Mouse (Mus musculus): ENCODE results near the gene Dysf.

Dysf gene

DNA sequence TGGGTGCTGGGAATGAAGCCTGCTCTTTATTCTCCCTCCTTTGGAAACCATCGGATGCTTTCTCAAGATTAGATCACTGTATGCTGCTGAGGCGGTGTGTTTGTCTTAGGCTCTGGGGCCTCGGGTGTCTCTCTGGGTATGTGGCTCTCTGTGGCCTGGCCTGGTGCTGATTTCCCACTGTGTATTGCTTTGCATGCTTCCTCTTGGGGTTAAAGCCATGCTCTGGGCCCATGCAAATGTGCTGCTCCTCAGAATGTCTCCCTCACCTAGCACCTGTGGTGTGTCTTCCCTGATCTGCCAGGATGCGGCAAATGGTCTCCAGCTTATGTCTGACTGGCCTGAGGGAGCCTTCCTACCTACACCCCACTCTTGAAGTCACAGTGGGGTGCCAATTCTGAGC, 41.8 kb downstream of the Dysf start:
- no peak for DNase-seq (ENCODE audit: low read depth, low spot score)

DNA sequence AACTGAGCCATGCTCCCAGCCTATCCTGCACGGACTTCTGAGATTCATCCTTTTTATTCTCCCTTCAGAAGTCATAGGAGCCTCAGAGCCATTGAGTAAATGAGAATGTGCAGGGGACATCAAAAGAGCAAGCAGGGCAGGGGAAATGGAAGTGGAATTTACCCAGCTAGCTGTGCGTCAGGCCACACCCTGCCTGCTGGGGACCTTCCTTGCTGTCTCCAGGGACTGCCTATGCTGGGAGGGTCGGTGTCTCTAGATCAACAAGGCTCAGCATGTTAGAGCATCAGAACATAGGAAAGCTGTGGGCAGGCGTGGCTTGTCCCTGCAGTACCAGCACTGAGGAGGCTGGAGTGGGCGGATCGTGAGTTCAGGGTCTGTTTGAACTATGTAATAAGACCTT, 42.6 kb downstream of the Dysf start:
- no peak for DNase-seq (ENCODE audit: low read depth, low spot score)

DNA sequence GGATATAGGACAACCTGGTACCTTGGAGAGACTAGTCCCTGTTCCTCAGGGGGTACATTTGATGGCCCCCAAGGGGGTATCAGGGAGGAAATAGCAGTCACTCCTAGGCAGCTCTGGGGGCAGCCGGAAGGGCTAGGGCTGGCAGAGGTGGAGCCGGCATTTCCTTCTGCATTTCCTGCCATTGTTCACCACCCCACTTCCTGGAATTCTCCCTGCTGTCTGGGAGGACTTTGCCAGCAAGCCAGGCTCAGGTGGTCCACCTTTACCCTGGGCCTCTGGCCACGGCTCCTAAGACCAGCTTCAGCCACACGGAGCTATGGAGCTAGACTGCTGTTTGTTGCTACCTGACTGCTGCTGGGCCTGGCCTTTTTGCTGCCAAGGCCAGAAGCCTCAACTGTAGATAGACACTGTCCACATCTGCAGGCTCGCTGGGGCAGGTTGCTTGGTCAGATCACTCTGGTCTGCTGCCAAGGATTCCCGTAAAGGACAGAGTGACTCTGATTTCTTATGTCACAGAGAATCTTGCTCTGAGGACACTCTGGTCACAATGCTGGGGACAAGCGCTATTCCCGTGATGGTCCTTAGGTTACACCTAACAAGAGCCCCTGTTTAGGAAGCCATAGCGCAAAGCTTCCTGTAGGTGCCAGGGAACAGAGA, 45.6 kb downstream of the Dysf start:
- DNase-seq (ENCODE audit: low read depth, low spot score), result no peak

DNA sequence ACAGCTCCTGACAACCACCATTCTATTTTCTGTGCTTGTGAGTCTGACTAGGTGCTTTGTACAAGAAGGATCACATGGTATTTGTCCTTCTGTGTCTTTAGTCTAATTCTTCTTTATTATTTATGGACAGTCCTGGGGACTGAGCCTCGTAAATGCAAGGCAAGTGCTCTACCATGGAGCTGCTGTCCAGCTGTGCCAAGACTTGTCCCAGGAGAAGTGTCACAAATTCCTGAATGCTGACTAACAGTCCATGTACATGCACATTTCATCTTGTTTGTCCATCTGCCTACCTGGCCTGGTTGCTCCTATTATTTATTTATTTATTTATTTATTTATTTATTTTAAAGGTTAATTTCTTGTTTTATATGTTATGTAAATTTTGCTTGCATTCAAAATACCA, 47.2 kb downstream of the Dysf start:
- no peak for DNase-seq (ENCODE audit: low read depth, low spot score)

DNA sequence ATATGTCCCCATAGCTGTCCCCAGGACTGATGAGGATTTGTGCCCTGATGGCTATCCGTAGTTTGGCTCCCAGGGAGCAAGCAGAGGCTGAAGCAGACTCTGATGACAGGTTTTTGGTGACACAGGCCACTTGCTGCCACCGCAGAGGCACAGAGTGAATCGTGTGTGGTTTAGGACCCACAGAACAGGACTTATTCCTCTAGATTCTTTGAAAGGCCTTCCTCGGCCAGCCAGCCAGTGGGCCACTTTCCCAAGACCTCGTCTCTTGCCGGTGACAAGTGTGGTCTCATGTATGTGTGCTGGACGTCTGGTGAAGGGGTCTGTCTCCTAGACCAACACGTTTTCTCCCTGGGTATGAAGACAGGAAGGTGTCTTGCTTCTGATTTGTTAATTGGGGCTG, 48.8 kb downstream of the Dysf start:
- no peak for DNase-seq (ENCODE audit: low read depth, low spot score)

DNA sequence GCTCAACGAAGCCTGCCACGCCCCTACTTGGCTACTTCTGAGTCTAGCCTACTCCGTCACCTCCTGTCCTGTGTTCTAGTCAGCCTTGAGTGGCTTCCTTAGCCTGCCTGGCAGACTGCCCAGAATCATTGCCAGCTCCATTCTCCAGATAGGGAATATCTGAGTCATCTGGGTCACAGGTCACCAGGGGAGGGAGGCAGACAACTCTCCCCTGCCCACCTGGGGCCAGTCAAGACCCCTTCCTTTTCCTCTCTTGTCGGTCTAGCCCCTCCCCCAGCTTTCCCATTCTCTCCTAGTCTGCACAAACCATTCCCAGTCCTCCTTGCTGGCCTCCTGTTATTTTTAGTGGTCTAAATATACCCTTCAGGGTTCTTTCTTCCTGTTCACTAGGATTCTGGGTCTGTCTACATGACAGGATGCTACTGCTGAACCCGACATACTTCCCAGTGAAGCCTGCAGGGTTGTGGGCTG, 50.3 kb downstream of the Dysf start:
- DNase-seq (ENCODE audit: low read depth, low spot score), result no peak

DNA sequence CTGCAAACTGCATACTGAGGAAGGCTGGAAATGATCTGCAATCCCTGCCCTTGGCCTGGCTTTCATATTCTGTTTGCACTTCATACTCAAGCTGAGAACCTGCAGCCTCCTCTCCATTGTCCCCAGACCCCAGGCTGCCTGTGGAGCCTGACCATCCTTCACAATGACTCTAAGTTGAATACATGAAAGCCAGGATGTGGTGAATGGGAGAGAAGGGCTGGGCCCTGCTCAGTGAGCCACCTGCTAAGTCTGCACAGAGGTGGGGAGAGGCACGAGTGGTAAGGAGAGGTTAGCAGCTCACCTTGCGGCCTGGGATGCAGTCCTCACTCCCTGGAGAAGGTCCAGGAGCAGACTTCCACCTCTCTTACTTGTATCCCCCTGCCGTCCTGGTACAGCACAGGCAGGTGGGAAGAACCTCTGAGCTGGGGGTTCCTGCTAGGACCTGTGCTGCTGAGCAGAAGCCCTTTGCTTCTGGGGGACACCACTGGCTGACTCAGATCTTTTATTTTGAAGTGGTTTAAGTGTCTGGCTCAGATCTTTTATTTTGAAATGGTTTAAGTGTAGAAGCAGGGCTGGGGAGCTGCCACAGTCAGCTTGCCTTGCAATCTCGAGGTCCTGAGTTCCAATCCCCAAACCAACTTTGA, 51.5 kb downstream of the Dysf start:
- no peak for DNase-seq (ENCODE audit: low read depth, low spot score)

DNA sequence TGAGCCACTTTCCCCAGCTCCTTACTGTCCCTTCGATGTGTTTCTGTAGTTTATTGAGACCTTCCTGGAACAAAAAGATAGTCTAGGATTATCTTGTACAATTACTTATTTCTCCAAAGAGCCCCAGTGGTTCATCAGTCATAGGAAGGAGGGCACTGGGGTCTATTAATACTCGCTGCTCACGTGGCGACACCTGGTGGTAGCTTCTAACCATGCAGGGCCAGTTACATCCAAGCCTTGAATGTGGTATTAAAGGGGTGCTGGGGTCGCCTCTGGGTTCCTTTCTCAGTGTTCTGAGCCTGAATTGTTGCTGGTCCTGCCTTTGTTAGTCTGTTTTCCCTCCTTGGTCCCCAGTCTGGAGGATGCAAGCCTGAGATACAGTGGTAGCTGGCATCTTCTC, 52.9 kb downstream of the Dysf start:
- peak; percentile 34 for DNase-seq (ENCODE audit: low read depth, low spot score)

DNA sequence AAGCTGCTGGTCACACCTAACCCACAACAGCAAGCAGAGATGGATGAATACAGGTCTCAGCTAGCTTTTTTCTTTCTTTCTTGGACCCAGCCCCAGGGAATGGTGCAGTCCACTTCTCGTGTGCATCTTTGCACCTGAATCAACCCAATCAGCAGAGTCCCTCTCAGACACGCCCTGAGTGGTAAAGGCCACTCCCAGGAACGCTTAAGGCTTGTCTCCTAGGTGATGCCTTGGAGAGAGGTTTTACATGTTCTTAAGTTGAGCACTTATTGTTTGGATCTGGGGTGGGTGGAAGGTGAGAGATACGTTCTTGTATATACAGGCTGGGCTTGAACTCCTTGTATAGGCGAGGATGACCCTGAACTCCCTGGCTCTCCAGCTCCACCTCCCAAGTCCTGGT, 54.2 kb downstream of the Dysf start:
- no peak for DNase-seq (ENCODE audit: low read depth, low spot score)

DNA sequence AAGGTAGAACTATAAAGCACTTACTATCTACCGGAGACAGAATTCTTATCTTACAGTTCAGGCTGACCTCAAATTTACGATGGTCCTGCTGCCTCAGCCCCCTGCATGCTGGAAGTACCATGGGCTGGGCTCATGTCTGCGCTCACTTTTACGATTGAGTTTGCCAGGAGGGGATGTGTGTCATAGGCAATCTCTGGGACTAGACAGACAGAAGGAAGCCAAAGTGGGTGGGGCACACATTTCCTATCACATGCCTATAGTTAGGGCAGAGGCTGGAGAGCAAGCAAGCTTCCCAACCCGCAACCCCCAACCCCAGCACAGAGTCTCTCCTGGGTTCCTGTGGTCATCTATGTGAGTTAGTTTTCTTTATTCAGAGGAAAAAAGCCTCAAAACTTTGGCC, 59.8 kb downstream of the Dysf start:
- DNase-seq (ENCODE audit: low read depth, low spot score), result no peak

DNA sequence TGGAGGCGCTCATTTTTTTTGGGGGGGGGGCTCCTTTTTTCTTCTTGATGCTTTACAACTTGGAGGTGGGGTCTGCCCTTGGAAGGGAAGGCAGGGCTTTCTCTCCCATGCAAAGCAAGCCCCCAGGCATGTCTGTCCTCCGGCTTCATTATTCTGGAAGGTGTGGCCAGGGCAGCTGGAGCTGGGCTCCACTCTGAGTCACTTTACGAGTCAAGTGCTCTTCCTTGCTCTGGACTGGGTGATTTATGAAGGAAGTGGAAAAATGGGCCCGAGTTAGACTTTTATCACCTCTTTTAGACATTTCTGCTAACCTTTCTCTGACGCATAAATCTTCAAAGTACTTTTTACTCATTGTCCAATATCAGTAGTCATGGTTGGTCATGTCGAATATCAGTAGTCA, 61.9 kb downstream of the Dysf start:
- DNase-seq (ENCODE audit: low read depth, low spot score), result no peak

DNA sequence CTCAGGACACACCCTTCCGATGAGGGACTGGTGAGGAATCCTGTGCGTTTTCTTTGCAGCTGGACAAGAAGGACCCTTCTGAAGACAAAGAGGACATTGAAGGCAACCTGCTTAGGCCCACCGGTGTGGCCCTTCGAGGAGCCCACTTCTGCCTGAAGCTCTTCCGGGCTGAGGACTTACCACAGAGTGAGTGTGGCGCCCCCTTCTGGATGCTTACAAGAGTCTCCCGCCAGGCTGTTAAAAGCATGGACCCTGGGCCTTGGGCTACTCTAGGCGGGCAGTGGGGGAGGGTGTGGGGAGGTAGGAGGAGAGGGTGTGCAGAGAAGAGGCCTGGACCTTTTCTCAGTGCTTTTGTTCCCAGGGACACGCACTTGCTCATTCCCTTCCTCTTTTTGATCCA, 64.2 kb downstream of the Dysf start:
- DNase-seq (ENCODE audit: low read depth, low spot score), result no peak

DNA sequence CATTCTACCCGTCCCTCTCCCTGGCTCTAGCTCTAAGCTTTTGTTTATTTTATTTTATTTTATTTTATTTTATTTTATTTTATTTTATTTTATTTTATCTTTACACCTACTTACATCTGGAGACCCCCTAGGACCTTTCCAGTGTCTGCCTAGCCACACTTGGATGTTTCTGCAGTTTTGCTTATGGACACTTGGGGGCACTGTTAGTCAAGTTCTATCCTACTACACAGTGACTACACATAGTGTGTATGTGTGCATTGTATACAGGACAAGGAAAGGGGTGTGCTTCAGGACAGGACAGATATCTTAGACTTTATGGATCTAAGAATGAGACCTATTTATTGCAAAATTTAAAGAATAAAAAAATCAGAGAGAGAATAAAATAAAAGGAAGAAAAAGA, 69.8 kb downstream of the Dysf start:
- no peak for DNase-seq (ENCODE audit: low read depth, low spot score)

DNA sequence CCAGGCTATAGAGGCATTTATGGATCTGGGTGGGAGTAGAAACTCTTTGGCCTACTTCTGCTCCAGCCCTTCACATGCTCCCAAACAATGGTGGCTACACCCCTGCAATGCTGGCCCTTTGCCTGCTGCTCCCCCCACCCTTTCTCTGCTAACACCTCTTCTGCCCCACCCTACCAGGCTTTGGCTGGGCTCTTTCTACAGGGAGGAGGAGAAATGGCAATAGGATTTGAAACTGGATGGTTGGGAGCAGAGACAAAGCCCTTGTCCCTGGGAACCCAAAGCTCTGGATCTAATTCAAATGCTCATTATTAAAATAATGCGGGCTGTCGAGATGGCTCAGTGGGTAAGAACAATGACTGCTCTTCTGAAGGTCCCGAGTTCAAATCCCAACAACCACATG, 72.2 kb downstream of the Dysf start:
- DNase-seq (ENCODE audit: low read depth, low spot score), result no peak

DNA sequence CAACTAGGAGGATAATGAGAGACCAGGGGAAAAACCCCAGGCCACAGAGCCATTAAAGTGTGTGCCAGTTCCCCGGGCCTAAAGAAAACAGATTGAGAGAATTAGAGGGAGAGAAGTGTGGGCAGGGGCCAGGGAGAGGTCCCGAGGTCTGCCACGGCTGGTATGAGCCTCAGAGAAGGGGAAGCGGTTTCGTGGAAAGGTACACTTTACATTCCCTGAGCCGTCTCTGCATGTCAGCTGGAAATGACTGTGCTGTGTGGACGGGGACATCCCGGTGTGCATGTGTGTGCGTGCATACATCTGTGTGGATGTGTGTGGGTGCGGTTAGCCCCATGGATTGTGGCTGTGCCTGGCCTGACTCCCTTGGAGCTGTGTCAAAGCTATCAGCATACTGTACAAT, 76.4 kb downstream of the Dysf start:
- DNase-seq (ENCODE audit: low read depth, low spot score), result no peak

DNA sequence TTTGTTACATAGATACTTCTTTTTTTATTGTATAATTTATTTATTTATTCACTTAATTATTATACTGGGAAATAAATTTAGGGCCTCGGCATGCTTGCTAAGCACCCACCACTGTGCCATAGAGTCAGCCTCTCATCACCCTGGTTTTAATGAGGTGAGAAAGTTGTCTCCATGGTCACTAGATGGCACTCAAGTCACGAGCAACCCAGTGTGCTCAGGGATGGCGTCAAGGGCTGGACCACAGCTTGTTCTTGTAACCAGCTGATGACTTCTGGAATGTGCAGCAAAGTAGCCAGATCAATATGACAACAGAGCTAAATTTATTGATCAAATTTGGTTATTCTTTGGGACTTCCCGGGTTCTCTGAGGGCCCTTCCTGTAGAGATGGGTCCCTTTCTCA, 85.1 kb downstream of the Dysf start:
- no peak for DNase-seq (ENCODE audit: low read depth, low spot score)

DNA sequence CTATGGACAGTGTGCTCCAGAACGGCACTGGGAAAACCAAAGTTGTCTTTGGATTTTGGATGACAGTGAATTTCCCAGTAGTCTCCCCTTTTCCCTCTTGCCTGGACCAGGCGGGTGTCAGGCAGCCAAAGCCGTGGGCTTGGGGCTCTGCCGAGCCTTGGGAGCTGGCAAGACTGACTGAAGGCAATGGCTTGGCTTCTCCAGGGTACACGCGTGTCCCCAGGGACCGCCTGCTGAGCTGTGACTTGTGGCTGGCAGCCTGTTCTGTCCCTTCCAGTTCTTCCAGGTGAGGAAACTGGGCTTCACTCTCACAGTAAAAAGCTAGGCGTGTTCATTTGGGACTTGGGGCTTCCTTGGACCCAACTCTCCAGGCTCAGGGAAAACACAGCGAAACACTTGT, 86.1 kb downstream of the Dysf start:
- DNase-seq (ENCODE audit: low read depth, low spot score), result no peak

DNA sequence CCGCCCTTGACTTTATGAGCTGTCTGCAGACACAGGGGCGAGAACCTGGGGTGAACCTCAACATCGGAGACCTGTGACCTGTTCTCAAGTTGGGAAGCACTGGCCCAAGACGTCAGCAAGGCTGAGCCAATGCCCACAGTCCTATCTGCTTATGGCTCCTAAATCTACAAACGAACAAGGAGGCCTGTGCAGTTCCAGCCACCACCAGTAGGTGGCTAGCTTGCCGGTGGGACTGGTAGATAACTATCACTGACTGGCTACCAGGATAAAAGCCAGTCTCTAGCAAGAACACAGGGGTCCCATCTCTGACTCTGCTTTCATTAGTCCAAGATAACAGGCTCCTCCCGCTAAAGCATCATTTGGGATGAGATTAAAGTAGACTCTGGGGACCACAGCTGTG, 86.6 kb downstream of the Dysf start:
- DNase-seq (ENCODE audit: low read depth, low spot score), result peak; percentile 62

DNA sequence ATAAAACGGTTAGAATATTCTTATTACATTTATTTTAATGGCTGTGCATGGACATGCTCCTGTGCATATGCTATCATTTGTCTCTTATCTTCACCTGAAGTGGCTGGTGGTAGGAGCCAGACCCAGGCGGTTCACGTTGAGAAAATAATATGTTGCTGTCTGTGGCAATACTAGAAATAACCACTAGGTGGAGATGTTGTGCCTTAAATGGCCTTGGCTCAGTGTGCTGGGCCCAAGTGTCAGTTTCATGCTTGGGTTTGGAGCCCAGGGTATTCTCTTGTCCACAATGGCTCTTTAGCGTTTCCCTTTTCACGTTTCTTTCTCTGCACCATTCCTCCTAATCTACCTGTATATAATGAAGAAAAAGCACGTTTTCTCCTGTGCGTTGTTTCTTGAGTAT, 87.5 kb downstream of the Dysf start:
- DNase-seq (ENCODE audit: low read depth, low spot score), result peak; percentile 55

DNA sequence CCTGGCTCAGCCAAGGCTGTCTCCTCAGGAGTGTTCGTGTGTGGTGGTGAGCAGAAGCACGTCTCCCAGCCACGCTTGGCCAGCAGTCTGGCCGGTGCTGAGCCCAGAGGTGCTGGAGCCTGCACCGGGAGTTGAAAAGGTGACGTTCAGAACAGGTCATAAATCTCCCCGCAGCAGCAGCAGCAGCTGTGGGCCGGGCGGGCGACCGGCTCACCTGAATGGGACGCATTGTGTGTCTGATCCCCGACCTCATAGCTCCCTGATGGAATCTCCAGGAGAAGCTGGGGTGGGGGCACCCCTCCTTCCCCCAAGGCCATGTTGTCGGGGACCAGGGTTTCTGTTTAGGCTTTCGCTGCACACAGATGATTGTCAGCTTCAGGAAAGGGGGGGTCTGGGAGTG, 93.6 kb downstream of the Dysf start:
- DNase-seq (ENCODE audit: low read depth, low spot score), result no peak

DNA sequence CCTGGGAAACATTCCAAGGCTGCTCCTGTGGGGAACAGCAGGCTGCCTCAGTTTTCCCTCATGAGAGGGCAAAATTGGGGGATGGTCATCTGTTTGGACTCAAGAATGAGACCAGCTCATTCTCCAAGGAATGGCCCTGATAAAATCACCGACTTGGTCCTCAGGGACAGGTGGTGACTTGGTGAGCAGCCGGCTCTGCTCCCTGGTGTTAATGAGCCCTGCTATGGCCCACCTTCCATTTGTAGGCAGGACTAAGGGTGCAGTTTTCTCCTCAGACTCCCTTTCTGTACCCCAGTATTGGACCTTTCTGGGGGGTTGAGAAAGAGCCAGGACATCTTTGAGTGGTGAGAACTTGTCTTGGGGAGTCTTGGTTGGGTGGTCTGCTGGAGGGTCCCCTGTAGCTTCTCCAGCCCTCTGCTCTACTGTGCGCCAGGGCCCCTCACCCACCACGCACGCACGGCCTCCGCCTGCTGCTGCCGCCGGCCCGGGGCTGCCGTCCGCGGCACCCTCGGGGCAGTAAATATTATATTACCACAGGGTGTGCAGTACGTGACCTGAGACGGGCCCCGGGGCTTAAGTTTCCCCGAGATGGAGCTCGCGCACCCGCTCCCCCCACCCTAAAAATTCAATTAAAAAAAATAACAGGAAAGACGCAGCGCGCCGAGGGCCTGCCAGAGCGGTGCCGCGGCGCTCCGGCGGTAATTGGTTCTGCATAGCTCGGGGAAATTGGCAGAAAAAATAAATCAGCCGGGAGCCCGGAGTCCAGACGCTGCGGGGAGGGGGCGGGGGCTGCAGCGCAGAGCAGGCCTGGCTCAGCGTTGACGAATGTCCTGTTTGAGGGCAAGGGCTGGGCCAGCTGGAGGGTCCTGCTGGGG, 97.0 kb downstream of the Dysf start:
- no peak for DNase-seq (ENCODE audit: low read depth, low spot score)

DNA sequence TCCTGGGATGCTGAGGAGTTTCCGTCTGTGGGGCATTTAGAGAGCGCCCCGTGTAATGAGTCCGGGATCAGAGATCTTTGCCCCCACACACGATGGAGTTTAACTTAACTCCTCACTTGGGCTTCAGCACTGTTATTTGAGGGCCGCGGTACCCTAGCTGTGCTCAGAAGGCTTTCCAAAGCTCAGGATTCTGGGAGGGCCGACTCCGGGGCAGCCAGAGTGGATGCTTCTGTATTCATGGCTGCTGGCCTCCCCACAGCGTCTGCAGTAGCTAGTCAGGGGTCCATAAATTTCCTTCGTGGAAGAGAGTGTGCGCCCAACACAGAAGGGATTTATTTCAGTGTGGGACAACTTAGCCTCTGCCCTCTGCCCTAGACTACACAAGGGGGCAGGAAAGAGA, 97.7 kb downstream of the Dysf start:
- no peak for DNase-seq (ENCODE audit: low read depth, low spot score)

DNA sequence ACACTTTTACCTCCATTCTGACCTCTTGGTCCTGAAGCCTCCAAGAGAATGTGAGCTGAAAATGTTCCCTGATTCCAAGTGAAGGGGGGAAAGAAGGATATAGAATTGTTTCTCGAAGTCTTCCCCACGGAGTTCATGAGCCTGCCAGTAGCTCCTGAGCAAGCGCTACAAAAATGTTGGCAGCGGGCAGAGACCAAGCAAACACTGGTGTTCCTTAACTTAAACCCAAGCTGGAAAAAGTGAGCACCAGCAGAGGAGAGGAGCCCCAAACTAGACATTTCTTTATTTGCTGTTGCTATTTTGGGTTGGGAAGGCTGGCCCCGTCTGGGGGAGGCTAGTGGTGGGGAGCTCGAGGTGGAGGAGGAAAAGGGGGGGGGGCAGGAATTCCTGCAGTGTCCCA, 102.0 kb downstream of the Dysf start:
- DNase-seq (ENCODE audit: low read depth, low spot score), result no peak

Data from CD4-positive helper T cell, adult 2 months (primary cell).